Mouse (Mus musculus) MEL (cell line): ENCODE data around the gene Nkiras2. TPM values are rescaled to one million over a fixed set of nuclear protein-coding genes. Genes with fewer than 3 reads are reported as not detected.

Experiments used
- DNase-seq: peaks from one replicate; pipeline ENCODE4 v3.0.0; 2011; ENCODE audit warnings: low read depth, low spot score
- H3K27ac ChIP-seq: 2 replicates; pipeline ENCODE4 v1.5.1; 2012; ENCODE audit warnings: low read depth, mild to moderate bottlenecking, control low read depth, low read length, moderate library complexity; ENCODE audit not compliant: control insufficient read depth
- H3K27me3 ChIP-seq, 2 experiments: fragments of 150-350 bp in 1 of 2; sonication (generic) in 1 of 2; 2 replicates each; pipeline ENCODE4 v1.6.1; 2012; ENCODE audit warnings: low read length in 2 of 2, mild to moderate bottlenecking in 2 of 2, improper control_type of control experiment in 1 of 2, moderate library complexity in 1 of 2; ENCODE audit not compliant: insufficient read depth in 2 of 2, control insufficient read depth in 1 of 2
- H3K36me3 ChIP-seq, 2 experiments: 2 replicates each; pipeline ENCODE4 v1.6.1; 2012 to 2014; ENCODE audit warnings: low read length in 2 of 2, improper control_type of control experiment in 1 of 2, inconsistent platforms in 1 of 2, mild to moderate bottlenecking in 1 of 2; ENCODE audit not compliant: insufficient read depth in 2 of 2, control insufficient read depth in 1 of 2
- H3K4me1 ChIP-seq, 2 experiments: fragments of 150-350 bp in 1 of 2; sonication (generic) in 1 of 2; 2 replicates each; pipeline ENCODE4 v1.6.1; 2012; ENCODE audit warnings: low read length in 2 of 2, improper control_type of control experiment in 1 of 2, mild to moderate bottlenecking in 1 of 2; ENCODE audit not compliant: insufficient read depth in 2 of 2, control insufficient read depth in 1 of 2
- H3K4me3 ChIP-seq, 2 experiments: fragments of 150-350 bp in 1 of 2; sonication (generic) in 1 of 2; 2 replicates each; pipeline ENCODE4 v1.5.1; 2012; ENCODE audit warnings: low read depth in 2 of 2, low read length in 2 of 2, mild to moderate bottlenecking in 2 of 2, moderate library complexity in 2 of 2, control low read depth in 1 of 2, improper control_type of control experiment in 1 of 2; ENCODE audit not compliant: control insufficient read depth in 1 of 2, insufficient read depth in 1 of 2
- H3K79me2 ChIP-seq: 2 replicates; pipeline ENCODE4 v1.6.1; 2012; ENCODE audit warnings: mild to moderate bottlenecking, low read length, moderate library complexity; ENCODE audit not compliant: control insufficient read depth, poor library complexity, insufficient read depth
- H3K9ac ChIP-seq: 2 replicates; pipeline ENCODE4 v1.6.1; 2012; ENCODE audit warnings: low read depth, mild to moderate bottlenecking, control low read depth, low read length, moderate library complexity; ENCODE audit not compliant: control insufficient read depth, poor library complexity, severe bottlenecking
- H3K9me3 ChIP-seq: fragments of 150-350 bp; sonication (generic); replicated peaks from 2 replicates; pipeline ENCODE4 v1.6.1; 2012; ENCODE audit warnings: mild to moderate bottlenecking, low read length, improper control_type of control experiment, moderate library complexity; ENCODE audit not compliant: insufficient read depth
- BHLHE40 ChIP-seq: IDR thresholded peaks from 2 replicates; pipeline ENCODE4 v1.6.1; 2012; ENCODE audit warnings: low read depth, mild to moderate bottlenecking, inconsistent platforms, low read length, improper control_type of control experiment, borderline replicate concordance
- CHD1 ChIP-seq: IDR thresholded peaks from 2 replicates; pipeline ENCODE4 v1.6.1; 2012; ENCODE audit warnings: low read depth, mild to moderate bottlenecking, inconsistent platforms, low read length, improper control_type of control experiment
- CHD2 ChIP-seq: IDR thresholded peaks from 2 replicates; pipeline ENCODE4 v1.6.1; 2011; ENCODE audit warnings: low read length, improper control_type of control experiment
- CTCF ChIP-seq, 3 experiments: IDR thresholded peaks in 2 of 3; conservative IDR thresholded peaks in 1 of 3; 2 replicates each; pipeline ENCODE4 v1.5.1; 2011 to 2012; ENCODE audit warnings: low read length in 3 of 3, low read depth in 2 of 3, mild to moderate bottlenecking in 2 of 3, improper control_type of control experiment in 1 of 3, inconsistent platforms in 1 of 3, mixed read lengths in 1 of 3, moderate library complexity in 1 of 3; ENCODE audit not compliant: control insufficient read depth in 1 of 3, insufficient read depth in 1 of 3, poor library complexity in 1 of 3, severe bottlenecking in 1 of 3
- E2F4 ChIP-seq: IDR thresholded peaks from 2 replicates; pipeline ENCODE4 v1.6.1; 2011; ENCODE audit warnings: low read depth, low read length, improper control_type of control experiment, borderline replicate concordance
- ELF1 ChIP-seq: IDR thresholded peaks from 2 replicates; pipeline ENCODE4 v1.6.1; 2014; ENCODE audit warnings: low read depth, mild to moderate bottlenecking, inconsistent platforms, low read length, improper control_type of control experiment, moderate library complexity
- EP300 ChIP-seq, 2 experiments: IDR thresholded peaks; 2 replicates each; pipeline ENCODE4 v1.6.1; 2011; ENCODE audit warnings: improper control_type of control experiment in 2 of 2, low read length in 2 of 2, low read depth in 1 of 2, mild to moderate bottlenecking in 1 of 2
- ETS1 ChIP-seq: IDR thresholded peaks from 2 replicates; pipeline ENCODE4 v1.6.1; 2012; ENCODE audit warnings: low read depth, mild to moderate bottlenecking, inconsistent platforms, low read length, improper control_type of control experiment, moderate library complexity
- GABPA ChIP-seq: IDR thresholded peaks from 2 replicates; pipeline ENCODE4 v1.6.1; 2012; ENCODE audit warnings: low read depth, mild to moderate bottlenecking, inconsistent platforms, low read length, improper control_type of control experiment, moderate library complexity
- GATA1 ChIP-seq: IDR thresholded peaks from 2 replicates; pipeline ENCODE4 v1.6.1; 2011; ENCODE audit warnings: low read depth, low read length, improper control_type of control experiment
- HCFC1 ChIP-seq: IDR thresholded peaks from 2 replicates; pipeline ENCODE4 v1.6.1; 2012; ENCODE audit warnings: low read depth, mild to moderate bottlenecking, inconsistent platforms, low read length, improper control_type of control experiment, moderate library complexity
- JUND ChIP-seq: IDR thresholded peaks from 2 replicates; pipeline ENCODE4 v1.6.1; 2011; ENCODE audit warnings: low read depth, mild to moderate bottlenecking, improper control_type of control experiment, low read length
- KAT2A ChIP-seq: conservative IDR thresholded peaks from 2 replicates; pipeline ENCODE4 v1.6.1; 2012; ENCODE audit warnings: low read depth, low read length, improper control_type of control experiment, inconsistent platforms
- MAFK ChIP-seq: IDR thresholded peaks from 2 replicates; pipeline ENCODE4 v1.6.1; 2011; ENCODE audit warnings: low read depth, mild to moderate bottlenecking, low read length, improper control_type of control experiment, borderline replicate concordance
- MAX ChIP-seq: IDR thresholded peaks from 2 replicates; pipeline ENCODE4 v1.6.1; 2011; ENCODE audit warnings: low read length, improper control_type of control experiment
- MAZ ChIP-seq: IDR thresholded peaks from 2 replicates; pipeline ENCODE4 v1.6.1; 2012; ENCODE audit warnings: low read depth, mild to moderate bottlenecking, inconsistent platforms, low read length, improper control_type of control experiment
- MEF2A ChIP-seq: IDR thresholded peaks from 2 replicates; pipeline ENCODE4 v1.6.1; 2014; ENCODE audit warnings: low read depth, mild to moderate bottlenecking, inconsistent platforms, low read length, improper control_type of control experiment; ENCODE audit not compliant: poor library complexity, insufficient replicate concordance, severe bottlenecking; ENCODE audit errors: extremely low read depth
- MYB ChIP-seq: IDR thresholded peaks from 2 replicates; pipeline ENCODE4 v1.6.1; 2011; ENCODE audit warnings: mild to moderate bottlenecking, low read depth, low read length, improper control_type of control experiment
- MYC ChIP-seq: IDR thresholded peaks from 2 replicates; pipeline ENCODE4 v1.6.1; 2011; ENCODE audit warnings: low read depth, mild to moderate bottlenecking, low read length, improper control_type of control experiment, moderate library complexity
- NELFE ChIP-seq: IDR thresholded peaks from 2 replicates; pipeline ENCODE4 v1.6.1; 2011; ENCODE audit warnings: low read depth, low read length, improper control_type of control experiment
- NRF1 ChIP-seq: IDR thresholded peaks from 2 replicates; pipeline ENCODE4 v1.6.1; 2014; ENCODE audit warnings: low read depth, mild to moderate bottlenecking, inconsistent platforms, low read length, improper control_type of control experiment, moderate library complexity; ENCODE audit not compliant: poor library complexity, insufficient read depth, severe bottlenecking
- POLR2A ChIP-seq, 2 experiments: IDR thresholded peaks; 2 replicates each; pipeline ENCODE4 v1.6.1; 2011 to 2012; ENCODE audit warnings: low read length in 2 of 2, mild to moderate bottlenecking in 2 of 2, control low read depth in 1 of 2, improper control_type of control experiment in 1 of 2, low read depth in 1 of 2, moderate library complexity in 1 of 2; ENCODE audit not compliant: control insufficient read depth in 1 of 2, insufficient read depth in 1 of 2, poor library complexity in 1 of 2
- POLR2AphosphoS5 ChIP-seq: IDR thresholded peaks from 2 replicates; pipeline ENCODE4 v1.6.1; 2012; ENCODE audit warnings: low read depth, borderline replicate concordance, mild to moderate bottlenecking, inconsistent platforms, low read length, moderate library complexity, mixed read lengths
- RAD21 ChIP-seq: IDR thresholded peaks from 2 replicates; pipeline ENCODE4 v1.6.1; 2011; ENCODE audit warnings: mild to moderate bottlenecking, low read depth, low read length, improper control_type of control experiment
- SIN3A ChIP-seq: IDR thresholded peaks from 2 replicates; pipeline ENCODE4 v1.6.1; 2012; ENCODE audit warnings: low read length, improper control_type of control experiment, inconsistent platforms
- SMC3 ChIP-seq: IDR thresholded peaks from 2 replicates; pipeline ENCODE4 v1.6.1; 2011; ENCODE audit warnings: low read depth, low read length, improper control_type of control experiment
- TAL1 ChIP-seq: IDR thresholded peaks from 2 replicates; pipeline ENCODE4 v1.6.1; 2012; ENCODE audit warnings: mild to moderate bottlenecking, inconsistent platforms, low read length, moderate library complexity, mixed read lengths
- TBP ChIP-seq: IDR thresholded peaks from 2 replicates; pipeline ENCODE4 v1.8.0; 2011; ENCODE audit warnings: low read depth, low read length, improper control_type of control experiment
- TCF12 ChIP-seq: IDR thresholded peaks from 2 replicates; pipeline ENCODE4 v1.6.1; 2014; ENCODE audit warnings: low read depth, mild to moderate bottlenecking, inconsistent platforms, low read length, improper control_type of control experiment, moderate library complexity
- UBTF ChIP-seq: IDR thresholded peaks from 2 replicates; pipeline ENCODE4 v1.6.1; 2012; ENCODE audit warnings: low read depth, mild to moderate bottlenecking, inconsistent platforms, low read length, improper control_type of control experiment, moderate library complexity, borderline replicate concordance; ENCODE audit not compliant: insufficient read depth
- USF1 ChIP-seq: IDR thresholded peaks from 2 replicates; pipeline ENCODE4 v1.6.1; 2014; ENCODE audit warnings: low read depth, mild to moderate bottlenecking, inconsistent platforms, low read length, improper control_type of control experiment, moderate library complexity
- USF2 ChIP-seq, 2 experiments: IDR thresholded peaks; 2 replicates each; pipeline ENCODE4 v1.6.1; 2011 to 2012; ENCODE audit warnings: improper control_type of control experiment in 2 of 2, low read length in 2 of 2, borderline replicate concordance in 1 of 2, inconsistent platforms in 1 of 2, low read depth in 1 of 2, mild to moderate bottlenecking in 1 of 2; ENCODE audit not compliant: insufficient read depth in 1 of 2
- ZC3H11A ChIP-seq: IDR thresholded peaks from 2 replicates; pipeline ENCODE4 v1.6.1; 2012; ENCODE audit warnings: low read depth, mild to moderate bottlenecking, inconsistent platforms, low read length, improper control_type of control experiment
- ZKSCAN1 ChIP-seq: IDR thresholded peaks from 2 replicates; pipeline ENCODE4 v1.6.1; 2012; ENCODE audit warnings: low read depth, mild to moderate bottlenecking, inconsistent platforms, low read length, improper control_type of control experiment, moderate library complexity
- ZMIZ1 ChIP-seq: IDR thresholded peaks from 2 replicates; pipeline ENCODE4 v1.6.1; 2012; ENCODE audit warnings: low read depth, mild to moderate bottlenecking, inconsistent platforms, low read length, improper control_type of control experiment, moderate library complexity
- ZNF384 ChIP-seq: IDR thresholded peaks from 2 replicates; pipeline ENCODE4 v1.6.1; 2012; ENCODE audit warnings: low read depth, mild to moderate bottlenecking, inconsistent platforms, low read length, improper control_type of control experiment
- polyA plus RNA-seq, 2 experiments: library from polyadenylated mRNA; stranded (reverse) in 1 of 2; unstranded in 1 of 2; fragments of >175 nt in 1 of 2; fragments of >200 nt in 1 of 2; gene quantifications; 2 replicates each; pipeline versions ENCODE4 v1.2.1 to v1.2.4; 2012; ENCODE audit warnings: low replicate concordance in 2 of 2, low read depth in 1 of 2; ENCODE audit not compliant: insufficient read length in 2 of 2, insufficient read depth in 1 of 2, missing spikeins in 1 of 2
- total RNA-seq: library from RNA; depleted of rRNA; stranded (reverse); fragments of 300-350 nt; gene quantifications from 2 replicates; pipeline ENCODE4 v1.2.3, GENCODE M21; 2012

Gene Nkiras2
- total and polyA plus RNA-seq, 3 experiments: 37.1 to 49.9 TPM; not detected in 1

- H3K9me3 ChIP-seq: no peaks in the 10 kb centered on the region
- peaks cover 0 to 14% of the 10 kb centered on the region in 2 experiments; a peak in 2 of 4 replicates for H3K36me3 ChIP-seq
- peaks cover 15 to 17% of the 10 kb centered on the region in 2 experiments for H3K4me1 ChIP-seq
- DNase-seq: peak; percentile 98
- no peaks in the 10 kb centered on the region for H3K79me2 ChIP-seq
- peak overlapping the region; percentile 10 to 32; a peak in 2 of 4 replicates for H3K4me3 ChIP-seq
- peak overlapping the region; percentile 36 for H3K9ac ChIP-seq
- H3K27me3 ChIP-seq: no peaks in the 10 kb centered on the region
- H3K27ac ChIP-seq: peak overlapping the region; percentile 42
- TF ChIP-seq TBP (0 out of 2 replicates have a peak, but pooled peaks have one; percentile 18), TCF12 (peak; percentile 95), ELF1 (peak; percentile 50; the same call in 1 of the 2 replicates), E2F4 (no peak), MAFK (peak; percentile 92), MYC (peak; percentile 94), MAZ (peak; percentile 99), ETS1 (peak; percentile 98), MEF2A (no peak), ZMIZ1 (peak; percentile 70), POLR2A (IDR thresholded peaks at IDR 0.05; ENCODE audit: control insufficient read depth in 1 of 2, insufficient read depth in 1 of 2, low read depth in 1 of 2, low read length in 2 of 2, poor library complexity in 1 of 2) (peak; percentile 32 to 38; a peak in 1 of 4 replicates), GABPA (peak; percentile 14; the same call in 1 of the 2 replicates), USF2 (IDR thresholded peaks at IDR 0.05; ENCODE audit: borderline replicate concordance in 1 of 2, insufficient read depth in 1 of 2, low read depth in 1 of 2, low read length in 2 of 2) (no peak), SMC3 (peak; percentile 31), CTCF (IDR thresholded peaks at IDR 0.05 in 2 of 3, conservative IDR thresholded peaks at IDR 0.05 in 1 of 3; ENCODE audit: control insufficient read depth in 1 of 3, insufficient read depth in 1 of 3, low read depth in 2 of 3, low read length in 3 of 3, poor library complexity in 1 of 3, severe bottlenecking in 1 of 3) (no peak), RAD21 (no peak), ZKSCAN1 (0 out of 2 replicates have a peak, but pooled peaks have one; percentile 25), GATA1 (peak; percentile 85), EP300 (IDR thresholded peaks at IDR 0.05; ENCODE audit: low read depth in 1 of 2, low read length in 2 of 2) (peak; percentile 96 to 97), CHD2 (peak; percentile 53), MYB (peak; percentile 54; the same call in 1 of the 2 replicates), BHLHE40 (peak; percentile 68; the same call in 1 of the 2 replicates), SIN3A (peak; percentile 98), POLR2AphosphoS5 (no peak), UBTF (no peak), JUND (no peak), CHD1 (0 out of 2 replicates have a peak, but pooled peaks have one; percentile 40), HCFC1 (peak; percentile 71), KAT2A (0 out of 2 replicates have a peak, but pooled peaks have one; percentile 34), ZC3H11A (no peak), ZNF384 (peak; percentile 37; the same call in 1 of the 2 replicates), NELFE (0 out of 2 replicates have a peak, but pooled peaks have one; percentile 19), NRF1 (no peak; the same call in 1 of the 2 replicates), USF1 (0 out of 2 replicates have a peak, but pooled peaks have one; percentile 6), MAX (no peak; the same call in none of the 2 replicates), TAL1 (peak; percentile 94)
Measured at GRCm38 (mm10) chr11:100634530-100634929, 15.5 kb downstream of the Nkiras2 start.
